Mouse (Mus musculus) neural tube, embryonic 11.5 days (tissue): ENCODE results near the gene Tgfbr3. TPM values are rescaled to one million over a fixed set of nuclear protein-coding genes. Genes with fewer than 3 reads are reported as not detected.

Experiments
- ATAC-seq: fragments of 200-750 bp; cut with Nextera tagmentation; 2 replicates; pipeline ENCODE4 v1.8.0; 2017; ENCODE audit warnings: moderate number of reproducible peaks, mild to moderate bottlenecking, moderate TSS enrichment, moderate library complexity; ENCODE audit not compliant: insufficient read depth, low FRiP score, low TSS enrichment
- DNase-seq: peaks from one replicate; pipeline ENCODE4 v3.0.0-alpha.2; 2015; ENCODE audit warnings: low spot score
- H3K27ac ChIP-seq: fragments of 300-500 bp; sonication (generic); 2 replicates; pipeline ENCODE4 v1.5.1; 2014; ENCODE audit warnings: low read depth, mild to moderate bottlenecking, low read length
- H3K27me3 ChIP-seq: fragments of 300-500 bp; sonication (generic); 2 replicates; pipeline ENCODE4 v1.6.1; 2014; ENCODE audit warnings: mild to moderate bottlenecking, low read length, mixed read lengths; ENCODE audit not compliant: control insufficient read depth, insufficient read depth
- H3K36me3 ChIP-seq: fragments of 300-500 bp; sonication (generic); 2 replicates; pipeline ENCODE4 v1.6.1; 2014; ENCODE audit warnings: mild to moderate bottlenecking, low read length, moderate library complexity, mixed read lengths; ENCODE audit not compliant: control insufficient read depth, insufficient read depth
- H3K4me1 ChIP-seq: fragments of 300-500 bp; sonication (generic); 2 replicates; pipeline ENCODE4 v1.6.1; 2014; ENCODE audit warnings: low read length, mixed read lengths; ENCODE audit not compliant: control insufficient read depth, insufficient read depth
- H3K4me2 ChIP-seq: fragments of 300-500 bp; sonication (generic); 2 replicates; pipeline ENCODE4 v1.6.1; 2014; ENCODE audit warnings: low read depth, mild to moderate bottlenecking, moderate library complexity
- H3K4me3 ChIP-seq: fragments of 300-500 bp; sonication (generic); 2 replicates; pipeline ENCODE4 v1.5.1; 2014; ENCODE audit warnings: low read depth, low read length
- H3K9ac ChIP-seq: fragments of 300-500 bp; sonication (generic); 2 replicates; pipeline ENCODE4 v1.6.1; 2014; ENCODE audit warnings: mild to moderate bottlenecking, low read length
- H3K9me3 ChIP-seq: fragments of 300-500 bp; sonication (generic); 2 replicates; pipeline ENCODE4 v1.6.1; 2016; ENCODE audit warnings: low read length; ENCODE audit not compliant: control insufficient read depth
- WGBS: fragments of 180-500 bp; shearing (Covaris S2); extraction: QIAGEN DNeasy Blood & Tissue Kit; methylation state at CpG from one replicate; pipeline ENCODE4 v1.1.7; 2014; 5-methylcytosine and 5-hydroxymethylcytosine counted together
- polyA plus RNA-seq: library from polyadenylated mRNA; unstranded; fragments of >200 nt; fragmentation: Nextera tagmentation; extraction: Ambion mirVana; gene quantifications from 2 replicates; pipeline ENCODE4 v1.2.1, GENCODE M21; 2014

The Tgfbr3 gene
- polyA plus RNA-seq, 1 experiment from 2014 or later = 8.2 TPM

- H3K36me3 ChIP-seq = no peaks in the 10 kb centered on the region
- no peaks in the 10 kb centered on the region for H3K9me3 ChIP-seq
- H3K4me1 ChIP-seq = peaks cover 3% of the 10 kb centered on the region; the same call in 1 of the 2 replicates
- H3K4me2 ChIP-seq = no peak overlapping the region
- no peak overlapping the region for H3K27ac ChIP-seq
- H3K9ac ChIP-seq = no peak overlapping the region
- H3K4me3 ChIP-seq = no peak overlapping the region; the same call in 1 of the 2 replicates
- 28% methylated on average over 6 of the region's 6 CpGs for whole genome bisulfite sequencing
- ATAC-seq = no peak
- H3K27me3 ChIP-seq = peaks cover 6% of the 10 kb centered on the region; the same call in 1 of the 2 replicates
- DNase-seq = peak; percentile 68
These were observed 2.0 kb downstream of the Tgfbr3 start for GRCm38 (mm10) chr5:107287254-107287907.

- DNase-seq (no peak), ATAC-seq (no peak)
- H3K4me2 ChIP-seq = no peak overlapping the region
- peaks cover 6% of the 10 kb centered on the region; the same call in 1 of the 2 replicates for H3K27me3 ChIP-seq
- no peaks in the 10 kb centered on the region for H3K9me3 ChIP-seq
- WGBS = 84% methylated on average over 6 of the region's 6 CpGs
- H3K4me1 ChIP-seq = peaks cover 3% of the 10 kb centered on the region; the same call in 1 of the 2 replicates
- no peak overlapping the region for H3K9ac ChIP-seq
- no peak overlapping the region for H3K27ac ChIP-seq
- H3K36me3 ChIP-seq = no peaks in the 10 kb centered on the region
- no peak overlapping the region for H3K4me3 ChIP-seq
These were observed 3.9 kb downstream of the Tgfbr3 start for GRCm38 (mm10) chr5:107285563-107285962.

- ATAC-seq = no peak
- H3K27ac ChIP-seq = no peak overlapping the region
- WGBS = 77% methylated on average over 10 of the region's 10 CpGs
- no peak overlapping the region for H3K9ac ChIP-seq
- no peak overlapping the region for H3K4me3 ChIP-seq
- peaks cover 6% of the 10 kb centered on the region; the same call in 1 of the 2 replicates for H3K27me3 ChIP-seq
- H3K4me2 ChIP-seq = no peak overlapping the region
- no peaks in the 10 kb centered on the region for H3K36me3 ChIP-seq
- DNase-seq = no peak
- peaks cover 3% of the 10 kb centered on the region; the same call in 1 of the 2 replicates for H3K4me1 ChIP-seq
- no peaks in the 10 kb centered on the region for H3K9me3 ChIP-seq
These were observed 5.4 kb downstream of the Tgfbr3 start for GRCm38 (mm10) chr5:107283935-107284524.

- Histone ChIP-seq H3K27me3 (no peaks in the 10 kb centered on the region), H3K27ac (no peak overlapping the region), H3K4me1 (no peaks in the 10 kb centered on the region), H3K9me3 (no peaks in the 10 kb centered on the region), H3K4me3 (no peak overlapping the region), H3K9ac (no peak overlapping the region), H3K36me3 (no peaks in the 10 kb centered on the region), H3K4me2 (no peak overlapping the region)
- ATAC-seq (no peak), DNase-seq (no peak)
- 74% methylated on average over 9 of the region's 9 CpGs for whole genome bisulfite sequencing
These were observed 6.7 kb downstream of the Tgfbr3 start for GRCm38 (mm10) chr5:107282561-107283307.

GRCm38 (mm10) chr5:107279263-107279662, 10.2 kb downstream of the Tgfbr3 start:
- Histone ChIP-seq H3K4me1 (no peaks in the 10 kb centered on the region), H3K27me3 (no peaks in the 10 kb centered on the region), H3K9me3 (no peaks in the 10 kb centered on the region), H3K4me3 (no peak overlapping the region), H3K36me3 (no peaks in the 10 kb centered on the region), H3K4me2 (no peak overlapping the region), H3K27ac (no peak overlapping the region), H3K9ac (no peak overlapping the region)
- DNase-seq (no peak), ATAC-seq (no peak)
- 71% methylated on average over 4 of the region's 4 CpGs for WGBS

GRCm38 (mm10) chr5:107276186-107276585, 13.2 kb downstream of the Tgfbr3 start:
- WGBS = 79% methylated on average over 3 of the region's 3 CpGs
- H3K36me3 ChIP-seq = no peaks in the 10 kb centered on the region
- 0 out of 2 replicates have a peak, but pooled peaks cover 2% of the 10 kb centered on the region for H3K4me1 ChIP-seq
- no peak overlapping the region for H3K4me3 ChIP-seq
- no peak for DNase-seq
- H3K27ac ChIP-seq = no peak overlapping the region
- ATAC-seq = no peak
- H3K9me3 ChIP-seq = no peaks in the 10 kb centered on the region
- H3K27me3 ChIP-seq = no peaks in the 10 kb centered on the region
- no peak overlapping the region for H3K9ac ChIP-seq
- H3K4me2 ChIP-seq = no peak overlapping the region

GRCm38 (mm10) chr5:107272252-107273028, 17.0 kb downstream of the Tgfbr3 start:
- Histone ChIP-seq H3K4me1 (0 out of 2 replicates have a peak, but pooled peaks cover 7% of the 10 kb centered on the region), H3K36me3 (no peaks in the 10 kb centered on the region), H3K27ac (no peak overlapping the region), H3K27me3 (no peaks in the 10 kb centered on the region), H3K9me3 (no peaks in the 10 kb centered on the region), H3K4me2 (no peak overlapping the region), H3K9ac (no peak overlapping the region), H3K4me3 (no peak overlapping the region)
- WGBS = 59% methylated on average over 11 of the region's 11 CpGs
- no peak for ATAC-seq
- DNase-seq = no peak

GRCm38 (mm10) chr5:107269006-107269328, 20.5 kb downstream of the Tgfbr3 start:
- H3K36me3 ChIP-seq = no peaks in the 10 kb centered on the region
- no peak overlapping the region for H3K4me2 ChIP-seq
- 0 out of 2 replicates have a peak, but pooled peaks cover 7% of the 10 kb centered on the region for H3K4me1 ChIP-seq
- no peak overlapping the region for H3K27ac ChIP-seq
- no peaks in the 10 kb centered on the region for H3K9me3 ChIP-seq
- ATAC-seq (no peak), DNase-seq (no peak)
- H3K9ac ChIP-seq = no peak overlapping the region
- H3K4me3 ChIP-seq = no peak overlapping the region
- no peaks in the 10 kb centered on the region for H3K27me3 ChIP-seq
- WGBS = 31% methylated on average over 6 of the region's 6 CpGs
